ENCODE assay signal across 10 mouse cellular contexts in genomic region chr1:173323839-173324585, GRCm38 (mm10). TPM values are rescaled to one million over a fixed set of nuclear protein-coding genes. Genes with fewer than 3 reads are reported as not detected.
A peak's percentile ranks its signal among the peaks of the same experiment; 100 is the strongest.
DNase-seq lines count a peak whose midpoint lies in the region; ATAC-seq and TF ChIP-seq lines count a peak whose summit lies in the region.
"Had no signal": no experiment of that assay in that cellular context is flagged by ENCODE, and none has a peak within 500 bp of the region (broad histone marks: within the 10 kb centered on the region; RNA-seq: fewer than 3 reads in every experiment).

No protein-coding gene starts in this region.

- 30% methylated on average over 5 of the region's 5 CpGs for WGBS in forebrain, postnatal 0 days
- 33% methylated on average over 5 of the region's 5 CpGs for WGBS in forebrain, embryonic 15.5 days
- WGBS in neural tube, embryonic 11.5 days, result 31% methylated on average over 5 of the region's 5 CpGs
- 33% methylated on average over 5 of the region's 5 CpGs for WGBS in neural tube, embryonic 15.5 days

- H3K27me3 ChIP-seq in forebrain, postnatal 0 days (ENCODE audit: insufficient read depth, low read length), result no peaks in the 10 kb centered on the region
- H3K27me3 ChIP-seq in forebrain, embryonic 15.5 days, result no peaks in the 10 kb centered on the region
- no peaks in the 10 kb centered on the region for H3K27me3 ChIP-seq in neural tube, embryonic 11.5 days (ENCODE audit: control insufficient read depth, insufficient read depth, low read length)
- no peaks in the 10 kb centered on the region for H3K27me3 ChIP-seq in neural tube, embryonic 15.5 days (replicated peaks)
- H3K27me3 ChIP-seq: midbrain, embryonic 12.5 days had no signal

- no peak for DNase-seq in forebrain, postnatal 0 days
- DNase-seq in neural tube, embryonic 11.5 days (ENCODE audit: low spot score), result peak; percentile 43
- DNase-seq in adrenal gland, postnatal 36 days, result peak; percentile 40 to 64
- no peak for DNase-seq in testis, postnatal 10 days (ENCODE audit: low spot score)

- H3K9me3 ChIP-seq in forebrain, postnatal 0 days (ENCODE audit: low read length), result no peaks in the 10 kb centered on the region
- H3K9me3 ChIP-seq in forebrain, embryonic 15.5 days, result no peaks in the 10 kb centered on the region
- H3K9me3 ChIP-seq in neural tube, embryonic 11.5 days (ENCODE audit: control insufficient read depth, low read length), result no peaks in the 10 kb centered on the region
- no peaks in the 10 kb centered on the region for H3K9me3 ChIP-seq in neural tube, embryonic 15.5 days (replicated peaks)
- H3K9me3 ChIP-seq: midbrain, embryonic 12.5 days had no signal

- no peak overlapping the region for H3K4me3 ChIP-seq in forebrain, postnatal 0 days (ENCODE audit: low read depth, low read length)
- H3K4me3 ChIP-seq in forebrain, embryonic 15.5 days, result no peak overlapping the region
- H3K4me3 ChIP-seq in neural tube, embryonic 11.5 days (ENCODE audit: low read depth, low read length), result no peak overlapping the region
- H3K4me3 ChIP-seq in neural tube, embryonic 15.5 days (replicated peaks), result no peak overlapping the region
- H3K4me3 ChIP-seq: midbrain, embryonic 12.5 days had no signal

- no peaks in the 10 kb centered on the region for H3K36me3 ChIP-seq in forebrain, postnatal 0 days (ENCODE audit: insufficient read depth)
- no peaks in the 10 kb centered on the region for H3K36me3 ChIP-seq in forebrain, embryonic 15.5 days
- H3K36me3 ChIP-seq in neural tube, embryonic 11.5 days (ENCODE audit: control insufficient read depth, insufficient read depth, low read length), result no peaks in the 10 kb centered on the region
- H3K36me3 ChIP-seq in neural tube, embryonic 15.5 days, result no peaks in the 10 kb centered on the region
- H3K36me3 ChIP-seq: midbrain, embryonic 12.5 days had no signal

- peak; percentile 72 for TF ChIP-seq CTCF in forebrain, postnatal 0 days (IDR thresholded peaks at IDR 0.05; ENCODE audit: low read depth)

- no peaks in the 10 kb centered on the region for H3K4me1 ChIP-seq in forebrain, postnatal 0 days (ENCODE audit: insufficient read depth)
- peaks cover 11% of the 10 kb centered on the region for H3K4me1 ChIP-seq in forebrain, embryonic 15.5 days
- no peaks in the 10 kb centered on the region for H3K4me1 ChIP-seq in neural tube, embryonic 11.5 days (ENCODE audit: control insufficient read depth, insufficient read depth, low read length)
- H3K4me1 ChIP-seq in neural tube, embryonic 15.5 days, result peaks cover 7% of the 10 kb centered on the region; the same call in 1 of the 2 replicates

- no peak overlapping the region for H3K27ac ChIP-seq in forebrain, postnatal 0 days (ENCODE audit: low read depth, low read length)
- no peak overlapping the region for H3K27ac ChIP-seq in forebrain, embryonic 15.5 days (replicated peaks)
- H3K27ac ChIP-seq in neural tube, embryonic 11.5 days (ENCODE audit: low read depth, low read length), result no peak overlapping the region
- H3K27ac ChIP-seq in neural tube, embryonic 15.5 days (replicated peaks), result no peak overlapping the region
- H3K27ac ChIP-seq: midbrain, embryonic 12.5 days had no signal

- H3K4me2 ChIP-seq in forebrain, postnatal 0 days (ENCODE audit: low read depth), result no peak overlapping the region
- H3K4me2 ChIP-seq in forebrain, embryonic 15.5 days (replicated peaks), result no peak overlapping the region
- no peak overlapping the region for H3K4me2 ChIP-seq in neural tube, embryonic 11.5 days (ENCODE audit: low read depth)
- H3K4me2 ChIP-seq in neural tube, embryonic 15.5 days, result no peak overlapping the region
- H3K4me2 ChIP-seq: midbrain, embryonic 12.5 days had no signal

- no peak for ATAC-seq in forebrain, postnatal 0 days
- ATAC-seq in forebrain, embryonic 15.5 days (replicated peaks), result no peak
- no peak for ATAC-seq in neural tube, embryonic 11.5 days (ENCODE audit: insufficient read depth, low FRiP score, low TSS enrichment)
- ATAC-seq in neural tube, embryonic 15.5 days (ENCODE audit: low FRiP score), result no peak
- peak; percentile 70; the same call in 1 of the 2 replicates for ATAC-seq in granulocyte monocyte progenitor cell, adult 5-6 weeks (replicated peaks; ENCODE audit: poor library complexity, severe bottlenecking)
- ATAC-seq in megakaryocyte-erythroid progenitor cell, adult 5-6 weeks (replicated peaks; ENCODE audit: low FRiP score, low TSS enrichment, poor library complexity, severe bottlenecking), result 0 out of 2 replicates have a peak, but pooled peaks have one; percentile 53

- no peak overlapping the region for H3K9ac ChIP-seq in forebrain, postnatal 0 days
- no peak overlapping the region for H3K9ac ChIP-seq in forebrain, embryonic 15.5 days (replicated peaks)
- H3K9ac ChIP-seq in neural tube, embryonic 11.5 days (ENCODE audit: low read length), result no peak overlapping the region
- H3K9ac ChIP-seq in neural tube, embryonic 15.5 days (replicated peaks), result no peak overlapping the region
- H3K9ac ChIP-seq: midbrain, embryonic 12.5 days had no signal

RNA-seq across cellular contexts. Expression of gene Ackr1, which starts 9.5 kb away (rescaled TPM):
- total RNA-seq in forebrain, postnatal 0 days (2014; rRNA removed), result 29.0 and 32.8 TPM in 2 replicates
- polyA plus RNA-seq in forebrain, postnatal 0 days (2015; fragmentation: Nextera tagmentation; extraction: Ambion mirVana), result 11.5 and 14.0 TPM in 2 replicates
- 10.7 and 11.6 TPM in 2 replicates for polyA plus RNA-seq in forebrain, embryonic 15.5 days (2015; fragmentation: Nextera tagmentation; extraction: Ambion mirVana)
- 6.1 and 7.4 TPM in 2 replicates for polyA plus RNA-seq in neural tube, embryonic 11.5 days (2014; fragmentation: Nextera tagmentation; extraction: Ambion mirVana)
- polyA plus RNA-seq in neural tube, embryonic 15.5 days (2015; fragmentation: Nextera tagmentation; extraction: Ambion mirVana), result 17.7 and 18.2 TPM in 2 replicates
- 1 to 10 TPM; 1.6 to 2.8 TPM for total RNA-seq in adrenal gland, postnatal 36 days (2021)
- total RNA-seq in granulocyte monocyte progenitor cell, adult 5-6 weeks (2014; fragmentation: Nextera tagmentation), result not detected in 2 replicates
- not detected in 2 replicates for total RNA-seq in granulocyte monocyte progenitor cell, adult 5-6 weeks (2017)
- total RNA-seq in megakaryocyte-erythroid progenitor cell, adult 5-6 weeks (2014; fragmentation: Nextera tagmentation), result 0.70 and 1.1 TPM in 2 replicates
- total RNA-seq in megakaryocyte-erythroid progenitor cell, adult 5-6 weeks (2017), result not detected in 2 replicates
- total RNA-seq: hematopoietic stem cell, adult 5-6 weeks had no signal

RNA-seq across cellular contexts. Expression of gene Aim2, which starts 26.7 kb away (rescaled TPM):
- total RNA-seq in forebrain, postnatal 0 days (2014; rRNA removed), result 2.3 and 4.5 TPM in 2 replicates
- 1.1 and 1.8 TPM in 2 replicates for polyA plus RNA-seq in forebrain, postnatal 0 days (2015; fragmentation: Nextera tagmentation; extraction: Ambion mirVana)
- 3.5 and 4.3 TPM in 2 replicates for polyA plus RNA-seq in forebrain, embryonic 15.5 days (2015; fragmentation: Nextera tagmentation; extraction: Ambion mirVana)
- 2.2 and 3.5 TPM in 2 replicates for polyA plus RNA-seq in neural tube, embryonic 11.5 days (2014; fragmentation: Nextera tagmentation; extraction: Ambion mirVana)
- 2.2 and 3.2 TPM in 2 replicates for polyA plus RNA-seq in neural tube, embryonic 15.5 days (2015; fragmentation: Nextera tagmentation; extraction: Ambion mirVana)
- 1 to 10 TPM in 1 of 2 experiments, under 1 TPM in 1; 0.53 to 2.1 TPM for total RNA-seq in adrenal gland, postnatal 36 days (2021)
- 59.1 and 67.7 TPM in 2 replicates for total RNA-seq in granulocyte monocyte progenitor cell, adult 5-6 weeks (2014; fragmentation: Nextera tagmentation)
- 80.6 and 90.7 TPM in 2 replicates for total RNA-seq in granulocyte monocyte progenitor cell, adult 5-6 weeks (2017)
- 18.1 and 20.7 TPM in 2 replicates for total RNA-seq in megakaryocyte-erythroid progenitor cell, adult 5-6 weeks (2014; fragmentation: Nextera tagmentation)
- 17.9 and 23.6 TPM in 2 replicates for total RNA-seq in megakaryocyte-erythroid progenitor cell, adult 5-6 weeks (2017)

RNA-seq across cellular contexts. Expression of gene Cadm3, which starts 43.5 kb away (rescaled TPM):
- 278 and 354 TPM in 2 replicates for total RNA-seq in forebrain, postnatal 0 days (2014; rRNA removed)
- polyA plus RNA-seq in forebrain, postnatal 0 days (2015; fragmentation: Nextera tagmentation; extraction: Ambion mirVana), result 25.6 and 41.0 TPM in 2 replicates
- 38.1 and 39.7 TPM in 2 replicates for polyA plus RNA-seq in forebrain, embryonic 15.5 days (2015; fragmentation: Nextera tagmentation; extraction: Ambion mirVana)
- polyA plus RNA-seq in neural tube, embryonic 11.5 days (2014; fragmentation: Nextera tagmentation; extraction: Ambion mirVana), result 40.1 and 42.4 TPM in 2 replicates
- 61.0 and 91.8 TPM in 2 replicates for polyA plus RNA-seq in neural tube, embryonic 15.5 days (2015; fragmentation: Nextera tagmentation; extraction: Ambion mirVana)
- total RNA-seq in adrenal gland, postnatal 36 days (2021), result 1 to 10 TPM; 6.8 to 9.3 TPM
- not detected in 2 replicates for total RNA-seq in granulocyte monocyte progenitor cell, adult 5-6 weeks (2014; fragmentation: Nextera tagmentation)
- total RNA-seq in granulocyte monocyte progenitor cell, adult 5-6 weeks (2017), result 0.26 TPM in 1 of 2 replicates, not detected in the other
- not detected in 2 replicates for total RNA-seq in megakaryocyte-erythroid progenitor cell, adult 5-6 weeks (2014; fragmentation: Nextera tagmentation)
- total RNA-seq in megakaryocyte-erythroid progenitor cell, adult 5-6 weeks (2017), result not detected in 2 replicates

RNA-seq across cellular contexts. Expression of gene Mptx2, which starts 46.4 kb away (rescaled TPM):
- total RNA-seq in forebrain, postnatal 0 days (2014; rRNA removed), result not detected in 2 replicates
- polyA plus RNA-seq in forebrain, postnatal 0 days (2015; fragmentation: Nextera tagmentation; extraction: Ambion mirVana), result not detected in 2 replicates
- not detected in 2 replicates for polyA plus RNA-seq in forebrain, embryonic 15.5 days (2015; fragmentation: Nextera tagmentation; extraction: Ambion mirVana)
- not detected in 2 replicates for polyA plus RNA-seq in neural tube, embryonic 11.5 days (2014; fragmentation: Nextera tagmentation; extraction: Ambion mirVana)
- not detected in 2 replicates for polyA plus RNA-seq in neural tube, embryonic 15.5 days (2015; fragmentation: Nextera tagmentation; extraction: Ambion mirVana)
- total RNA-seq in adrenal gland, postnatal 36 days (2021), result not detected
- total RNA-seq in granulocyte monocyte progenitor cell, adult 5-6 weeks (2014; fragmentation: Nextera tagmentation), result not detected in 2 replicates
- total RNA-seq in granulocyte monocyte progenitor cell, adult 5-6 weeks (2017), result not detected in 2 replicates
- not detected in 2 replicates for total RNA-seq in megakaryocyte-erythroid progenitor cell, adult 5-6 weeks (2014; fragmentation: Nextera tagmentation)
- total RNA-seq in megakaryocyte-erythroid progenitor cell, adult 5-6 weeks (2017), result not detected in 2 replicates
- total RNA-seq: hematopoietic stem cell, adult 5-6 weeks had no signal
- polyA plus RNA-seq: midbrain, embryonic 12.5 days had no signal

RNA-seq across cellular contexts. Expression of gene Olfr418, which starts 58.2 kb away (rescaled TPM):
- total RNA-seq in forebrain, postnatal 0 days (2014; rRNA removed), result 0.05 TPM in 1 of 2 replicates, not detected in the other
- polyA plus RNA-seq in forebrain, postnatal 0 days (2015; fragmentation: Nextera tagmentation; extraction: Ambion mirVana), result not detected in 2 replicates
- polyA plus RNA-seq in forebrain, embryonic 15.5 days (2015; fragmentation: Nextera tagmentation; extraction: Ambion mirVana), result not detected in 2 replicates
- not detected in 2 replicates for polyA plus RNA-seq in neural tube, embryonic 11.5 days (2014; fragmentation: Nextera tagmentation; extraction: Ambion mirVana)
- not detected in 2 replicates for polyA plus RNA-seq in neural tube, embryonic 15.5 days (2015; fragmentation: Nextera tagmentation; extraction: Ambion mirVana)
- not detected for total RNA-seq in adrenal gland, postnatal 36 days (2021)
- not detected in 2 replicates for total RNA-seq in granulocyte monocyte progenitor cell, adult 5-6 weeks (2014; fragmentation: Nextera tagmentation)
- total RNA-seq in granulocyte monocyte progenitor cell, adult 5-6 weeks (2017), result not detected in 2 replicates
- not detected in 2 replicates for total RNA-seq in megakaryocyte-erythroid progenitor cell, adult 5-6 weeks (2014; fragmentation: Nextera tagmentation)
- total RNA-seq in megakaryocyte-erythroid progenitor cell, adult 5-6 weeks (2017), result not detected in 2 replicates
- total RNA-seq: hematopoietic stem cell, adult 5-6 weeks had no signal
- polyA plus RNA-seq: midbrain, embryonic 12.5 days had no signal

Comparison
In these comparisons a context has a peak if more than half of its experiments do, and no peak if none do; other contexts are left out.
1. ATAC-seq: peak in granulocyte monocyte progenitor cell, adult 5-6 weeks (single experiment) and megakaryocyte-erythroid progenitor cell, adult 5-6 weeks (single experiment); none in forebrain, postnatal 0 days (single experiment), forebrain, embryonic 15.5 days (single experiment), neural tube, embryonic 11.5 days (single experiment) and neural tube, embryonic 15.5 days (single experiment).
2. DNase-seq: peak in neural tube, embryonic 11.5 days (single experiment) and adrenal gland, postnatal 36 days (2 of 2); none in forebrain, postnatal 0 days (single experiment) and testis, postnatal 10 days (single experiment).
3. RNA of gene Cadm3, which starts 43.5 kb away (total RNA-seq): 278 to 354 TPM in forebrain, postnatal 0 days; 6.8 to 9.3 TPM in adrenal gland, postnatal 36 days, 0.26 TPM in granulocyte monocyte progenitor cell, adult 5-6 weeks and not detected in megakaryocyte-erythroid progenitor cell, adult 5-6 weeks; every median in the first group is over 10 times any median in the second.